Mouse (Mus musculus): ENCODE measurements around the gene Dkkl1.
A peak's percentile ranks its signal among the peaks of the same experiment; 100 is the strongest.
"Not testable (repeated sequence)": the region's sequence is repeated elsewhere in the genome, so short reads cannot be mapped to it uniquely, and the experiment has no call there.

Gene Dkkl1

DNA sequence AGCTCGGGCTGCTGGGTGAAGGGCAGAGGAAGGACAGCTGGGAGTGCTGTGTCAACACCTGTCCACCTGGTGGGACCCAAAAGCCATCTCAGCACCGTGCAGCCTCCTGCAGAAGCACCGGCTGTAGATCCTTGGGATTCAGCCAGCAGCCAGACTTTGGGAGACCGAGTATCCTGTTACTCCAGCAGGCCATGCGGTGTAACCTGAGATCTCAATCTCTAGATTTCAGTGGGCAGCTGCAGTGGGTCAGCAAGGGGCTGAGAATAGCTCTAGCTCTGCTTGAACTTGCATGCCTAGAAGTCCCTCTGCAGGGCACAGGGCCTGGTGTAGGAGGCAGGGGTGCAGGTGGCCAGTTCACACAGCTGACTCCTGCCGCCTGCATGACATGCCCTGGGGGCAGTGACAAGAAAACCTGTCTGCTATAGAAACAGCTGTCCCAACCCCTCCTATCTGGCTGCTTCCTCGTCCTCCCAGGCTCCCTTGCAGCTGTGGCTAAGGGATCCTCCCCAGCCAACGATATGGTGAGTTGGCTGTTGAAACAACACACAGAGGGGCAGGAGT, 20.1 kb downstream of the Dkkl1 start:
- DNase-seq: no peak

DNA sequence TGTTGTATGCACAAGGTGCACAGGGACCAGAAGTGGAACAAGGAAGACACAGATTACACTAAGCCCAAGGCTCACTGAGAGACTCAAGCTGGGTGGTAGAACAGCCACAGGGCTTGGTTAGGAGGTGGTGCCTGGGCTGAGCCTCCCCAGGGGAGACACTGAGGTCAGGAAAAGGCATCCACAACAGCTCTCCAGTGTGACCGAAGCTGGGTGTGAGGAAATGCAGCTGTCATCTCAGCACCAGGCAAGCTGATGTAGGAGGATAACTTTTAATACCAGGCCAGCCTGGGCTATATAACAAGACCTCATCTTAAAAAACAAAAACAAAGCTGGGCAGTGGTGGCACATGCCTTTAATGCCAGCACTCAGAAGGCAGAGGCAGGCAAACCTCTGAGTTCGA, 20.8 kb downstream of the Dkkl1 start:
- DNase-seq: no peak

DNA sequence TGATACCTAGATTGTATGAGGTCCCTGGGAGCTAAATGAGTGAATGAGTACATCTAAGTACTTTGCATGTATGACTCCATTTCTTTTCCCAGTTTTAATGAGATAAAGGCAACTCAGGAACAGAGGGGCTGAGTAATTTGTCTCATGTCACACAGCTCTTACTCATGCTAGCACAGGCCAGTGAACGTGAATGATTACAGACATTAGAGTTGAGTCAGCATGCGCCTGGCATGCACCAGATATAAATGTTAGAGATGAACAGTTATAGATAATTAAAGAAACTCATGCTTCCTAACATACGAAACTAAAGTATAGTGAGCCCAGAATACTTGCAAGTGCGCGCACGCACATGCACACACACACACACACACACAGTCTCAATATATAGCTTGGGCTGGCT, 21.8 kb downstream of the Dkkl1 start:
- DNase-seq: no peak

DNA sequence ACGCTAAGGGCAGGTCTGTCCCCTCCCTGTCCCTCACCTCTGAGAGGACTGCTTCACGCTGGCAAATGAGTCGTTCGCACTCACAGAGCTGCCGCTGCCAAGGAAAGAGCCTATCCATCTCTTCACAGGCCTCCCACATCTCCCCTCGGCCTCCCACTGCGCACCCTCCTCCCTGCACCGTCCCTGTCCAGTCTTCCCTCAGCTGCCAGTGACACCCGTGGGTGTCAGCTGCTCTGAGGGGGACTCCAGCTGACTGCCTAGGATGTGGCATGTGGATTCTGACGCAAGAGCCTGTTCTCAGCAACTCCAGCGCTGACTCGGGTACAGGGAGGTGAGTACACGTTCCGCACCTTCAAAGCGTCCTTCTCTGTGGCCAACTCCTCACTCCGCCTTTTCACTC, 22.3 kb downstream of the Dkkl1 start:
- no peak for DNase-seq

DNA sequence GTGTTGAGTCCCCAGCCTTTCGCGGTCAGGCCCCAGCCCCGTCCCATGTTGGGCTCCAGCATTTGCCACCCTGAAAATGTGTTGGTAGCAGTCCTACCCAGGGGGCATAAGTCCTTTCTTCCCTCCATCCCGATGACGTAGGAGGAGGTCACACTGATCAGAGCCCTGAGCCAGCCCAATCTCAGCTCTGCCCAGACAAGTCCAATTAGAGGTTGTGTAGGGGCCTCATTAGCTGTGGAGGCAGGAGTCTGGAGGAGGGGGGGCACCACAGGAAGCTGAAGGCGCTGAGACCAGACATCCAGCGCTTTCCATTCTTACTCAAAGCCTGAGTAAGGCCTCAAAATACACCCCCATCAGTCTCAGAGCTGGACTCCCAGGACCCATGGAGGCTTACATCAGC, 26.0 kb downstream of the Dkkl1 start:
- no peak for DNase-seq

DNA sequence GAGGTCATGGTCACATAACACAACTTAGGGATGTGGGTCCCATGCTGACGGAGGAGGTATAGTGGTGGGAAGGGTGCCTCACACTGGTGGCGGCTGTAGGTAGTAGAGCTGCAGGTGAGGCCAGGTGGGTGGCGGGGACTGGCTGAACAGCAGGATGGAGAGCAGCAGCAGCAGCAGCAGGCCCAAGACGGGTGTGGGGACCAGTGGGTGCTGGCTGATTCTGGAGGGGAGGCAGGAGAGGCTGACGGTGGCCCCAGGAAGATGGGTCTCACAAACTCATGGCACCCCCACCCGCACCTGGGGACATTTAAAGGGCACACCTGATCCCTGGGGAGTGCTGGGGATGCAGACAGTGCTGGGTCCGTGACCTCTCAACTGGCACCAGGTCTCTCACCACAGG, 28.3 kb downstream of the Dkkl1 start:
- DNase-seq: no peak

DNA sequence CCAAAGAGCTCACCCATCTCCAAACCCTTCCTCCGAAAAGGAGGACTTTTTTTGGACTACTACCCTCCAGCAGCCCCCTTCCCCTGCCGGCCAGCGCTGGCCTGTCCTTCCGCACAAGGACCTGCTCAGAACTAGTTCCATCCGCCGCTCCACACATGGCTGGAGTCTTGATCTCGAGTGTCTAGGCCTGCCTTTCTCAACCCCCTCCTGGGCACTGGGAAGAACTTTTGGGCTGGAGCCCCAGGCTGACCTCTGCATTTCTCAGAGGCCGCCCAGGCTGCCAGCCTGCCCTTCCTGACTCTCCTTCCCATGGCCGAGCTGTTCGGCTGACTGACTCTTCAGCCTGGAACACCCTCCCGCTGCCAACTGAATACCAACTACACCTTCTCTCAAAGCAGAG, 29.3 kb downstream of the Dkkl1 start:
- DNase-seq: no peak

DNA sequence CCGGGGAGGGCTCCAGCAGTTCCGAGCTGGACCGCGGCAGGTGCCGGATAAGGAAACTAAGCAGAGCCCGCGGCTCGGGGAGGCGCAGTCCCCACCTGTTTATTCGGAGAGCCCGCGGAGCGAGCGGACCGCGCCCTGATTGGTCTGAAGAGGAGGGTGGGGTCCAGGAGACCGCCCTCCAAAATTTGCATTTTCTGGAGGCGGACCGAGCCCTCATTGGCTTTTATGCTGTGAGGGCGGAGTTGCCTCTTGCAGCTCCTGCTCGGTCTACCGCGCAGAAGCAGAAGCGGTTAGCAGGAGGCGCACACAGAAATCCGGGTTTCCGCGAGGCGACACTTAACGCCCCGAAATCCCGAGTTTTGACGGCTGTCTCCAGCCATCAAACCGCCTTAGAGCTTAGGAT, 29.7 kb downstream of the Dkkl1 start:
- DNase-seq: peak; percentile 76

DNA sequence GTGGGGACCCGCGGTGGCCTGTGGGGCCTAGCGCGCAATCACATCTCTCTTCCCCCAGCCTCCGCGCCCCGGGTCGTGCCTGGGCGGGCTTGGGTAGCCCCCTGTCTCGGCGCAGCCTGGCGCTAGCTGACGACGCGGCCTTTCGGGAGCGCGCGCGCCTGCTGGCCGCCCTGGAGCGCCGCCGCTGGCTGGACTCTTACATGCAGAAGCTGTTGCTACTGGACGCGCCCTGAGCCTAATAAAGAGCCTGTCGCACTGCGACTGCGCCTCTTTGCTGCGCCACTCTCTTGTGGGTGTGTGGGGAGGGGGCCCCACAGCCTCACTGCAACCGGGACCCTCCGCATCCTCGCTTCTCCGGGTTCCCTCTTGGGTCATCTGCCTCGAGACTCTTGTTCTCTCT, 30.4 kb downstream of the Dkkl1 start:
- no peak for DNase-seq

DNA sequence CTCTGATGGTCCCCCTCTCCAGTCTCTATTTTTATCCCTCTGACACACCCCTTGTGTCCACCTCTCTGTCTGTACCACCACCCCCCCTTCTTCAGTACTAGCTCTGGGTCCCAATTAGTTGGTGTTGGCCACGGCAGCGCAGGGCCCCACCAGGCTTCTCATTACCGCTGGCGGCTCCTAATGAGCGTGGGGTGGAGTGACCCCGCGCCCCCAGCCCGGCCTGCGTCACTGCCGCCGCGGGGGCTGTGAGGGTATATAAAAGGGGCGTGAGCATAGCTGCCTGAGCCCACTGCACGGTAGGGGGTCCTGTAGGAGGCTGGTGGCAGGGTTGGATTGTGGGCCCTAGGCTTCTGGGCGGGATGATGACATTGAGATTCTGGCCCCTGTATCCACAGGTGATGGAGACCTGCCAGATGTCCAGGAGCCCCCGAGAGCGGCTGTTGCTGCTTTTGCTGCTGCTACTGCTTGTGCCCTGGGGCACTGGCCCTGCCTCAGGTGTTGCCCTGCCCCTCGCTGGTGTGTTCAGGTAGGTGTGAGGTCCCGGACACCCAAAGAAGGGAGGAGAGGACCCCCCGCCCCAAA, 31.0 kb downstream of the Dkkl1 start, which contains the start of gene Pth2:
Pth2 (plus strand) TSS at position 100 of the 582 bp plus-strand sequence.
- DNase-seq: no peak

DNA sequence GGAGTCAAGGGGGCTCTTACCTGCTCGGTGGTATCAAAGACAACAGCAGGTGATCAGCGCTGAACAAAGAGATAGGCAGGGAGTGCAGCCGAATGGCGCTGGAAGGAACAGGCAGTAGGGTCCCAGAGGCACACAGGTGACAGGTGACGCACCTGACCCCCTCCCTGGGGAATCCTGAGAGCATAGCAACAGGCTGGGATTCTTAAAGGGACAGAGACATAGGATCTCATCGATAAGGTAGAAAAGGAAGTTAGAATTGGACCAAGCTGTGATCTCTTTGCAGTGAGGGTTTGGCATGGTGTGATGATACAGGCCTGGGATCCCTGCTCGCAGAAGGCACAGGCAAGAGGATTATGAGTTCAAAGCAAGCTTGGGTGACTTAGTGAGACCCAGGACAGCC, 32.5 kb downstream of the Dkkl1 start, which contains the start of gene Gfy:
Gfy (minus strand) TSS at position 101 of the 400 bp plus-strand sequence.
- DNase-seq: no peak

DNA sequence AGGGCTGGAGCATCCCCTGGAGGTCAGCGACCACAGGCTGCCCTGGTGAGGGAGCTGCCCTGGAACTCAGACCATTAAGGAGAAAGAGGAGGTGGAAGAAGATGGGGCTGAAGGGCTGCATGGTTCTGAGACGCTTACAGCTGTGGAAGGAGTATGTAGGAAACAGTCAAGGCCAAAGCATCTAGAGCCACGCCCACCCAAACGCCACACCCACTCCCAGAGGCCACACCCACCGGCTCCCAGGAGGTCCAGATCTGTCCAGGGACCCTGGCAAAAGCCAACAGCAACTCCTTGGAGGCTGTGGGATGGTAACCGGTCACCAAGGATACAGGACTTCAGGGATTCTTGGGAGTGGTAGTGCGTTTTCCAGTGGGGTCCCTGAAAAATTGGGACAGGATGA, 33.4 kb downstream of the Dkkl1 start:
- no peak for DNase-seq

DNA sequence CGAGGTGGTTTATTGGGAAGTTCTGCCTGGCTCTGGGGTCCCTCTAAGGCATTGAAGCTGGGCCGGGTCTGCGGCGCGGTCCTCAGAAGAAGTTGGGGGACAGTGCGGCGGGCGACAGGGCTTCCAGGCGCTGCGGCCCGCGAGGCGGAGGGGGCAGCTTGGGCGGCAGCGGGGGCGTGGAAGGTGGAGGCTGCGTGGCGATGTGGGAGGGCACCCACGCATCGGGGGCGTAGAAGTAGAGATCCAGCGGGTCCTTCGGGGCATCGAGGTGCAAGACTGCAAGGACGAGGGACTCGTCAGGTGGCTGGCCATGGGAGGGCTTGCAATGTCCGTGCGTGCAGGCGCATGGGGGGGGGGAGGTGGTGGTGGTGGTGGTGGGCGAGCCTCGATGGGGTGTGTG, 35.6 kb downstream of the Dkkl1 start:
- no peak for DNase-seq

DNA sequence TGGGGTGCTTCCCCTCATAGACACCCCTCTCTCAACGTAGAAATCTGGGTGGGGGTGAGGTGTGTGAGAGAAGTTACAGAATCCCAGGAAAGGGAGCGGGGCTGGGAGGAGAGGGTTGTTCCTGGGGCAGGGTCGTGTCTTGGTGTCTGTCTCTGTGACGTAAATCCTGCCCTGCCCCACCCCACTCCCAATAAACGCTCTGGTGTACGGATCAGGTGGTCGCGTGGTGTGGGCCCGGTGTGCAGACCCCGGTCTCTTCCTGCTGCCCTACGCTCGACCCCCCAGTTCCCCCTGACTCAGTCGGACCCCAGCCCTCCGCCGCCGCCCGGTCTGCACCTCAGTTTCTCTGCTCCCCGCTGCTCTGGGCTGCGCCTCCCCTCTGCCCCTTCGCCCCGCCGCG, 36.0 kb downstream of the Dkkl1 start:
- no peak for DNase-seq

DNA sequence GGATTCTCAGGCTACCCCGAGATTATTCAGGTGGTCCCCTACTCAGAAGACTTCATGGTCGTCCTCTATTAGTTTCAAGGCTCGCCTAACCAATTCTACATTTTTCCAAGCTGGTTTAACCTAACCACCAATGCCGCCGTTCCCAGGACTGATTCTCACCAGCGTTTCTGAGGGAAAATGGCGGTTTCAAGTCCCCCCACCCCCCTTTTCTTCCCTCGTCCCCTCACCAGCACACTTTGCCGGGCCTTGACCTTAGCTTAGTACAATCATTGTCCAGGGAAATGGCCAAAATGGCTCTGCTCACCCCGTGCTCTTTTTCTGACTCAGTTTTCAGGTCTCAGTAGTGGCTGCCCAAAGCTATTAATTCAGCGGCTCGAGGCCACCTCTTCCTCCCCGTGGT, 36.5 kb downstream of the Dkkl1 start:
- no peak for DNase-seq

DNA sequence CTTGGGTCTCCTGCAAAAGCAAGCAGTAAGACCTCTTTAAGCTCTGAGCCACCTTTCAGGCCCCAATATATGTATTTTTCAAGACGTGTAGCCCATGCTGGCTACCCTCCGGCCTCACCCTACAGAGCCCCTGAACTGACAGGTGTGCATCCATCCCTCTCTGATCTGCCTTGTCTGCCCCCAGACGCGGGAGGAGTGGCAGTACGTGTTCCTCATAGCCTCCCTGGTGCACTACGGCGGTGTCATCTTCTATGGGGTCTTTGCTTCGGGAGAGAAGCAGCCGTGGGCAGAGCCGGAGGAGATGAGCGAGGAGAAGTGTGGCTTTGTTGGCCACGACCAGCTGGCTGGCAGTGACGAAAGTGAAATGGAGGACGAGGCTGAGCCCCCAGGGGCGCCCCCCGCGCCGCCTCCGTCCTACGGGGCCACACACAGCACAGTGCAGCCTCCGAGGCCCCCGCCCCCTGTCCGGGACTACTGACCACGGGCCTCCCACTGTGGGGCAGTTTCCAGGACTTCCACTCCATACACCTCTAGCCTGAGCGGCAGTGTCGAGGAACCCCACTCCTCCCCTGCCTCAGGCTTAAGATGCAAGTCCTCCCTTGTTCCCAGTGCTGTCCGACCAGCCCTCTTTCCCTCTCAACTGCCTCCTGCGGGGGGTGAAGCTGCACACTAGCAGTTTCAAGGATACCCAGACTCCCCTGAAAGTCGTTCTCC, 37.2 kb downstream of the Dkkl1 start:
- no peak for DNase-seq

DNA sequence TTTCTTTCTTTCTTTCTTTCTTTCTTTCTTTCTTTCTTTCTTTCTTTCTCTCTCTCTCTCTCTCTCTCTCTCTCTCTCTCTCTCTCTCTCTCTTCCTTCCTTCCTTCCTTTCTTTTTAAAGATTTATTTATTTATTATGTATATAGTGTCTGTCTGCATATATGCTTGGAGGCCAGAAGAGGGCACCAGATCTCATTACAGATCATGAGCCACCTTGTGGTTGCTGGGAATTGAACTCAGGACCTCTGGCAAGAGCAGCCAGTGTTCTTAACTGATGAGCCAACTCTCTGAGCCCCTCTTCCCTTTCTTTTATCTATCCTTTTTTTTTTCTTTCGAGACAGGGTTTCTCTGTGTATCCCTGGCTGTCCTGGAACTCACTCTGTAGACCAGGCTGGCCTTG, 38.2 kb downstream of the Dkkl1 start:
- not testable (repeated sequence) for DNase-seq

DNA sequence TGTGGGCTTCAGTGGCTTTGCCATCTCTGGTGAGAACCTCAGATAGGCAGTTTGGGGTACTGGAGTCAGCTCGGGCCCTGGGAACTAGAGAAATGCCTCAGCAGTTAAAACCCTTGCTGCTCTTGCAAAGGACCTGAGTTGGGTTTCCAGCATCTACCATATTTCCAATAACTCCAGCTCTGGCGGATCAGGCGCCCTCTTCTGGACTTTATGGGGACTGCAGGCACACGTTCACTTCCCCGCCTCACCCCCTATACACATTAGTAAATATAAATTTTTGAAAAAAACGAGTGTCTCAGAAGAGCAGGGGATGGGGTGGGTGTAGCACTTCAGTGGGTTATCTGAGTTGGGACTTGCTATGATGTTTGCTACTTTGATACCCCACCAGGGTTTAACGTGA, 39.0 kb downstream of the Dkkl1 start:
- DNase-seq: no peak

DNA sequence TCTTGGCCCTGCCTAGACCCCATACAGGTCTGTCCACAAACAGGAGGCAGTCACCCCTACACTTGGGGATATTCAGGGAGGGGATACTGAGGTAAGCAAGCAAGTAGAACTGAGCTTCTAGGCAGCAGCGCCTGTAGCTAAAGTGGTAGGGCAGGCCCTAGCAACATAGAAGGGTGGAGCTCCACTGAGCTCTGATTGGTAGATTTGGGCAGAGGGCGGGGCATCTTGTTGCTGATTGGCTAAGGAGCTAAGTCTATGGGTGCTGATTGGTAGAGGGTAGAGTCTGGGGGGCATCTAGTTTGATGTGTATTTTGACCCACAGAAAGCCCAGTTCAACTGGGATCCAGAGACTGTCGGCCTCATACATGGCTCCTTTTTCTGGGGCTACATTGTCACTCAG, 42.5 kb downstream of the Dkkl1 start:
- no peak for DNase-seq

DNA sequence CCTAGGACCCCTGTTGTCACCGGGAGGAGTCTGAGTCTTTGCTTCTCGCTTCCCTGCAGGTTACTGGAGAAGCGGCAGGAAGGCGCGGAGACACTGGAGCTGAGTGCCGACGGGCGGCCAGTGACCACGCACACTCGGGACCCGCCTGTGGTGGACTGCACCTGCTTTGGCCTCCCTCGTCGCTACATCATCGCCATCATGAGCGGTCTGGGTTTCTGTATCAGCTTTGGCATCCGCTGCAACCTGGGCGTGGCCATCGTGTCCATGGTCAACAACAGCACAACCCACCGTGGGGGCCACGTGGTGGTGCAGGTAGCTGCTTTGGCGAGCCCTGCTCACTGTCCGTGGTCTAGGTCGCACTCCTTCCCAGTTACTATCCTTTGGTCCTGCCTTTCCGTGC, 43.3 kb downstream of the Dkkl1 start:
- DNase-seq: no peak

DNA sequence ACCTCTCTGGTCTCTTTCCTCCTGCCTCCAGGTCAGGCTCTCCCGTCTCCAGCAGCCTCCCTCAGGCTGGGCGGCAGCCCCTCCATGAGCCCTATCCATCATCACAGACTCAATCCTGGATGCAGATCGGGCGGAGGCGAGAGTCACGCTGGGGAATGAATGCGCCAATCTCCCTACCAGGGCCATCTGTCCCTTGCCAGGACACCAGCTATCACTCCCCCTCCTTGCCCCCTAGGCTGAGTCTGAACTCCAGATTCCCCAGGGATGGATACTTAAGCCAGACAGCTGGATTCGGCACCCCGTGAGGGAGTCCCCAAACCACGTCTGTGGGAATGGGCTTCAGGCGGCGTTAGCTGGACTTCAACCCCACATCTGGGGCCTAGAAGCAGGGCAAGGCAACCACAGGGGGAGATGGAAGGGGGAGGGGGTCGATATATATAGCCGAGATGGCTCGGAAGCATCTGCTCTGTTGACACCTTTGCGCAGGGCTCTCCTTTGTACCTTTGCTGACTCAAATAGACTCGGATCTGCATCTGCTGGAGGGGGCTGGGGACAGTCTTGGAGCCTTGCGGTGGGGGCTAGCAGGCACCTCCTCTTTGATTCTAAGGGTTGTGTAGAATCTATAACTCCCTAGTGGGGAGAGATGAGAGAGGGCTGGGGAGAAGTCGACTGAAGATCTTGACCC, 44.0 kb downstream of the Dkkl1 start:
- DNase-seq: no peak

DNA sequence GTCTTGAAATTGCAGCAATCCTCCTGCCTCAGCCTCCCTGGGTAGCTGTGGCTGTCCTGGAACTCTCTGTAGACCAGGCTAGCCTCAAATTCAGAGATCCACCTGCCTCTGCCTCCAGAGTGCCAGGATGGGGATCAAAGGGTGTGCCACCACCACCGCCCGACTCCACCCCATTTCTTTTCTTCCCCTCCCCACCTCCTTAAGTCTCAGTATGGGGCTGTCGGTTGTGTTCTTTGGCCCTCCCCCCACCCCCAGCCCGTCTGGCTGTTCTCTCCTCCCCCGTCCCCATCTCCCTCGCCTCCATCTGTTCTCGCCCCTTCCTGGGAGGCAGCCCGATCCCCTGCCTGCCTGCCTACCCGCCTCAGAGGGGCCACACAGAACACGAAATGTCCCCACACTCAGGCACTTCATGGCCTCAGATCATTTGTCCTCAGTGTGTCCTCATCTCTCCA, 45.0 kb downstream of the Dkkl1 start:
- no peak for DNase-seq

DNA sequence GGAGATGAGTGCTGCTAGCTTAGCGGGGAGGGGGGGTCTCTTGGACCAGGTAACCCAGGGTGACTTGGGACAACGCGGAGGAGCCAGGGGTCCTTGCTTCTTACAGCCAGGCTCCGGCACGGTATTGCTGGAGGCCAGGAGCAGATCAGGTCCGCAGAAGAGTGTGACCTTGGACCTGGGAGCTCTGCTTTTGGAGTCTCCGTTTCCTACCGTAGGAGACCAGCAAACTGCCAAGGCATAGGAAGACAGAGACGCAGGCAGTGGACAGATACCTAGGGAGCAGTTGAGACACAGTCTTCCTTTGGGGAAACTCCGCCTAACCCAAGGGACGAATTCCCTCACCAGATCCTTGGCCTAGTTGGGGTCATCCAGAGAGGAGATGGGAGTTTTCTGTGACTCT, 46.2 kb downstream of the Dkkl1 start:
- no peak for DNase-seq

DNA sequence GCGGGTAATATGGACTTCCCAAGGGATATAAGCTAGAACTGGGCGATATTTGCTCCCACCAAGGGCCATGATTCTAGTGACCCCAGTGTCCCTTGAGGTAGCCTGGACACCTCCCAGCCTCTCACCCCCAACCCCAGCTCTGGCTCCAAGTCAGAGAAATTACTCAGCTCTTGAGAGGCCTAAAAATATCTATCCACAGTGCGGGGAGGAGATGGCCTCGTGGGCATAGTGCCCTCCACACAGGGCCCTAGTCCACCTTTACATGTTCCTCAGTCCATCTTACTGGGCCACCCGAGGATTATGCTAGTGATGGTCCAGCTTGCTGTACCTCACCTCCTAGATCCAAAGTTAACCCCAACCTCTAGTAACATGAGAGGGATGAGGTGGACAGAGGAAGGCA, 47.1 kb downstream of the Dkkl1 start:
- DNase-seq: no peak

All from right cerebral cortex, postnatal 4 days (tissue).